Mouse (Mus musculus) liver, postnatal 0 days (tissue): ENCODE results near the gene Snx18. TPM values are rescaled to one million over a fixed set of nuclear protein-coding genes. Genes with fewer than 3 reads are reported as not detected.

Experiments used
- ATAC-seq: fragments of 200-750 bp; cut with Nextera tagmentation; 2 replicates; pipeline ENCODE4 v1.8.0; 2017; ENCODE audit warnings: mild to moderate bottlenecking, moderate library complexity
- DNase-seq: peaks from one replicate; pipeline ENCODE4 v3.0.0-alpha.2; 2016
- H3K27ac ChIP-seq: fragments of 300-500 bp; sonication (generic); 2 replicates; pipeline ENCODE4 v1.5.1; 2014; ENCODE audit warnings: antibody characterized with exemption, moderate library complexity, mild to moderate bottlenecking, low read depth
- H3K27me3 ChIP-seq: fragments of 300-500 bp; sonication (generic); 2 replicates; pipeline ENCODE4 v1.6.1; 2014; ENCODE audit warnings: low read length, control low read depth, mixed read lengths; ENCODE audit not compliant: insufficient read depth
- H3K36me3 ChIP-seq: fragments of 300-500 bp; sonication (generic); replicated peaks from 2 replicates; pipeline ENCODE4 v1.6.1; 2014; ENCODE audit warnings: mild to moderate bottlenecking, control low read depth, low read length, moderate library complexity, mixed read lengths; ENCODE audit not compliant: insufficient read depth
- H3K4me1 ChIP-seq: fragments of 300-500 bp; sonication (generic); 2 replicates; pipeline ENCODE4 v1.6.1; 2014; ENCODE audit warnings: antibody characterized with exemption, mild to moderate bottlenecking, control low read depth; ENCODE audit not compliant: insufficient read depth
- H3K4me2 ChIP-seq: fragments of 300-500 bp; sonication (generic); 2 replicates; pipeline ENCODE4 v1.6.1; 2014; ENCODE audit warnings: low read depth, mild to moderate bottlenecking, low read length, moderate library complexity, mixed read lengths
- H3K4me3 ChIP-seq: fragments of 300-500 bp; sonication (generic); 2 replicates; pipeline ENCODE4 v1.5.1; 2014; ENCODE audit warnings: low read depth, low read length
- H3K9ac ChIP-seq: fragments of 300-500 bp; sonication (generic); replicated peaks from 2 replicates; pipeline ENCODE4 v1.6.1; 2014; ENCODE audit warnings: mild to moderate bottlenecking, moderate library complexity
- H3K9me3 ChIP-seq: fragments of 300-500 bp; sonication (generic); 2 replicates; pipeline ENCODE4 v1.6.1; 2016; ENCODE audit warnings: mild to moderate bottlenecking, control low read depth, low read length, mixed read lengths
- CTCF ChIP-seq: sonication (generic); IDR thresholded peaks from 2 replicates; pipeline ENCODE4 v1.5.1; 2016; ENCODE audit warnings: antibody characterized with exemption, low read depth
- EP300 ChIP-seq: IDR thresholded peaks from 2 replicates; pipeline ENCODE4 v1.6.1; 2016; ENCODE audit warnings: antibody characterized with exemption, low read depth, mild to moderate bottlenecking
- WGBS: fragments of 180-500 bp; shearing (Covaris S2); extraction: QIAGEN DNeasy Blood & Tissue Kit; methylation state at CpG from one replicate; pipeline ENCODE4 v1.1.7; 2014; ENCODE audit not compliant: insufficient replicate concordance; 5-methylcytosine and 5-hydroxymethylcytosine counted together
- polyA plus RNA-seq: library from polyadenylated mRNA; unstranded; fragments of >200 nt; fragmentation: Nextera tagmentation; extraction: Ambion mirVana; gene quantifications from 2 replicates; pipeline ENCODE4 v1.2.1, GENCODE M21; 2015

Snx18 gene
- 5.7 and 6.9 TPM in 2 replicates for polyA plus RNA-seq

GRCm38 (mm10) chr13:113617891-113618823, at the start of gene Snx18:
Gene Snx18, minus strand, starts transcription at chr13:113618564.
- Histone ChIP-seq H3K4me2 (peak within 1 kb of the TSS; percentile 83), H3K9me3 (no peaks in the 10 kb centered on the region), H3K36me3 (no peaks in the 10 kb centered on the region; the same call in 1 of the 2 replicates), H3K4me1 (peaks cover 29% of the 10 kb centered on the region), H3K27ac (peak within 1 kb of the TSS; percentile 91), H3K4me3 (peak within 1 kb of the TSS; percentile 68), H3K27me3 (no peaks in the 10 kb centered on the region), H3K9ac (peak within 1 kb of the TSS; percentile 87)
- ATAC-seq (peak; percentile 87), DNase-seq (peak; percentile 91)
- under 1% methylated on average over 89 of the region's 119 CpGs for WGBS
- TF ChIP-seq CTCF (peak; percentile 96), EP300 (no peak)

- 73% methylated on average over 7 of the region's 7 CpGs for WGBS
- no peak for DNase-seq
These were observed 45.5 kb upstream of the Snx18 start for GRCm38 (mm10) chr13:113663883-113664282.

GRCm38 (mm10) chr13:113663151-113663779, 44.9 kb upstream of the Snx18 start, which contains the start of gene Hspb3:
Gene Hspb3, minus strand, starts transcription at chr13:113663676.
- H3K36me3 ChIP-seq, result no peaks in the 10 kb centered on the region
- H3K4me3 ChIP-seq, result no peak within 1 kb of the TSS
- ATAC-seq, result no peak
- H3K27me3 ChIP-seq, result no peaks in the 10 kb centered on the region
- DNase-seq, result no peak
- no peak within 1 kb of the TSS for H3K9ac ChIP-seq
- no peak within 1 kb of the TSS for H3K27ac ChIP-seq
- TF ChIP-seq CTCF, result no peak
- no peak for TF ChIP-seq EP300
- WGBS, result 62% methylated on average over 28 of the region's 28 CpGs
- H3K4me2 ChIP-seq, result 0 out of 2 replicates have a peak within 1 kb of the TSS, but pooled peaks have one; percentile 13
- no peaks in the 10 kb centered on the region for H3K9me3 ChIP-seq
- no peaks in the 10 kb centered on the region for H3K4me1 ChIP-seq

More at GRCm38 (mm10) chr13:113663883-113664282, 45.5 kb upstream of the Snx18 start:
- no peak overlapping the region for H3K4me2 ChIP-seq
- no peak overlapping the region for H3K4me3 ChIP-seq
- no peaks in the 10 kb centered on the region for H3K4me1 ChIP-seq
- ATAC-seq, result no peak
- no peaks in the 10 kb centered on the region for H3K27me3 ChIP-seq
- H3K9ac ChIP-seq, result no peak overlapping the region
- H3K9me3 ChIP-seq, result no peaks in the 10 kb centered on the region
- TF ChIP-seq CTCF, result no peak
- no peak for TF ChIP-seq EP300
- H3K27ac ChIP-seq, result no peak overlapping the region
- H3K36me3 ChIP-seq, result no peaks in the 10 kb centered on the region

- 60% methylated on average over 7 of the region's 7 CpGs for WGBS
- no peak for DNase-seq
- H3K4me3 ChIP-seq, result no peak overlapping the region
These were observed 43.5 kb upstream of the Snx18 start for GRCm38 (mm10) chr13:113661826-113662271.

GRCm38 (mm10) chr13:113660576-113661310, 42.4 kb upstream of the Snx18 start:
- Histone ChIP-seq H3K9me3 (no peaks in the 10 kb centered on the region), H3K4me3 (no peak overlapping the region), H3K27ac (no peak overlapping the region), H3K27me3 (no peaks in the 10 kb centered on the region), H3K36me3 (no peaks in the 10 kb centered on the region), H3K4me2 (no peak overlapping the region), H3K4me1 (no peaks in the 10 kb centered on the region), H3K9ac (no peak overlapping the region)
- no peak for ATAC-seq
- DNase-seq, result no peak
- TF ChIP-seq EP300 (no peak), CTCF (no peak)
- WGBS, result 78% methylated on average over 9 of the region's 9 CpGs

More at GRCm38 (mm10) chr13:113661826-113662271, 43.5 kb upstream of the Snx18 start:
- Histone ChIP-seq H3K27me3 (no peaks in the 10 kb centered on the region), H3K4me2 (no peak overlapping the region), H3K27ac (no peak overlapping the region), H3K9ac (no peak overlapping the region), H3K36me3 (no peaks in the 10 kb centered on the region), H3K4me1 (no peaks in the 10 kb centered on the region), H3K9me3 (no peaks in the 10 kb centered on the region)
- ATAC-seq, result no peak
- no peak for TF ChIP-seq CTCF
- no peak for TF ChIP-seq EP300

- no peak for ATAC-seq
- TF ChIP-seq CTCF (no peak), EP300 (no peak)
These were observed 38.8 kb upstream of the Snx18 start for GRCm38 (mm10) chr13:113657204-113657603.

More at GRCm38 (mm10) chr13:113657204-113657603, 38.8 kb upstream of the Snx18 start:
- H3K4me3 ChIP-seq, result no peak overlapping the region
- H3K4me1 ChIP-seq, result no peaks in the 10 kb centered on the region
- no peak overlapping the region for H3K4me2 ChIP-seq
- WGBS, result 67% methylated on average over 7 of the region's 7 CpGs
- DNase-seq, result no peak
- no peak overlapping the region for H3K27ac ChIP-seq
- no peaks in the 10 kb centered on the region for H3K27me3 ChIP-seq
- H3K9me3 ChIP-seq, result no peaks in the 10 kb centered on the region
- H3K9ac ChIP-seq, result no peak overlapping the region
- no peaks in the 10 kb centered on the region for H3K36me3 ChIP-seq
